Mouse (Mus musculus): ENCODE measurements around the gene AB124611.
"Not testable (repeated sequence)": the region's sequence is repeated elsewhere in the genome, so short reads cannot be mapped to it uniquely, and the experiment has no call there.

The AB124611 gene

DNA sequence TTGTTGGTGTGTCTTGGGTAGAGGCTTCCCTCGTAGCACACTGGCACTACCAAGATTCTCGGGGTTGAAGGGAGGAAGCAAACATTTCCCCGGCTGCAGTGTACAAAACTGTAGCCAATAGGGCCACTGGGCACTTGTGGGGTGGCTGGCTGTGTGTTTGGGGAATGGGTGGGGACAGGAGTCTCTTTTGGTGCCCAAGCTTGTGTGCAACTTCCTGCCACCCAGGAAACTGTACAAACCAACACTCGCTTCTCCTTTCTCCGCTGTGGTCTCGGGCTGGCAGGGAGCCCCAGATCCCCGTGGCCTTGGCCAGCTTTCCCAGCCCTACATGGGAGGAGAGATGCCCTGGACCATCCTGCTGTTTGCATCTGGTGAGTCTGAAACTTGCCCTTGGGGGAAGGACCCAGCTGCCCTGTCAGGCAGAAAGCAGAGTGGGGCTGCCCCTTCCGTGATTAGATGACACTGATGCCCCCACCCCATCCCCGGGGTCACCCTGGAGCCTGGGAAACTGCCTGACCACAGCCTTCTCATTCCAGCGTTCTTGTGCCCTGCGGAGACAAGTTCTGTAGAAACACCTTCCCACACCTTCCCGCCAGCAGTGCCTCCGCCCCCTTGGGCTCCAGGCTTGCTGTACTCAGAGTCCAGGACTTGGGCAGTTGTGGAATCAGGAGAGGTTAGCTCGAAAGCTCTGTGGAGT lies at the start of gene AB124611:
TSS of gene AB124611 (plus strand) at position 240 of the 697 bp plus-strand sequence.
- no peak for DNase-seq (ENCODE audit: low spot score in 2 of 2)

GRCm38 (mm10) chr9:21477707-21478106 lies 48.3 kb upstream of the AB124611 start:
- no peak for DNase-seq (ENCODE audit: low spot score in 2 of 2)

DNA sequence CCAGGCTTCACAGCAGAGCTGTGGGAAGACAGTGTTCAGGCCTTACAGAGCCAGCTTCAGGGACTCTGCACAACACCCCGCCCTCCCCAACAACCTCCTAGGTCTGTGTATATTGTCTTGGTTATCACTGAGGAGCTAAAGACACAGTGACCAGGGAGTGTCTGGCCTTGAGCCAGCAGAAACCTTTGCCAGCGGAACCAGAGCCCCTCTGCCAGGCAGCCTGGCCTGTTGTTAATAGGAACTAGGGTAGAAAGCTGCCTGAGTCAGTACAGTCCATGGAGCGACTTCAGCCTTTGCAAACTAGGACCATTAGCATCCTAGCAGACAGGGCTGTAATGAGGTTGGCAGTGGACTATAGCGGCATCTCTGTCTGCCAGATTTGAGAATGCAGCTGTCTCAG lies 41.9 kb upstream of the AB124611 start:
- DNase-seq (ENCODE audit: low spot score in 2 of 2): no peak

DNA sequence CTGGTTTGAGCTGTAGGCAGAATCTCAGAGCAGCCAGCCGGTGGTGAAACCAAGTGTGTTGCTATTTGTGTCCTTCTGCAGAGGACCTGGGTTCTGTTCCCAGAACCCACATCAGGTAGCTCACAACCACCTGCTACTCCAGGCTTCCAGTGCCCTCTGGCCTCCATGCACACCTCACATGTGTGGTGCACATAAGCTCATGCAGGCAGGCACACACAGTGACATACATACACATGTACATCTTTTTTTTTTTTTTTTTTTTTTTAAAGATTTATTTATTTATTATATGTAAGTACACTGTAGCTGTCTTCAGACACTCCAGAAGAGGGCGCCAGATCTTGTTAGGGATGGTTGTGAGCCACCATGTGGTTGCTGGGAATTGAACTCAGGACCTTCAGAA lies 37.7 kb upstream of the AB124611 start:
- not testable (repeated sequence) for DNase-seq (ENCODE audit: low spot score in 2 of 2)

DNA sequence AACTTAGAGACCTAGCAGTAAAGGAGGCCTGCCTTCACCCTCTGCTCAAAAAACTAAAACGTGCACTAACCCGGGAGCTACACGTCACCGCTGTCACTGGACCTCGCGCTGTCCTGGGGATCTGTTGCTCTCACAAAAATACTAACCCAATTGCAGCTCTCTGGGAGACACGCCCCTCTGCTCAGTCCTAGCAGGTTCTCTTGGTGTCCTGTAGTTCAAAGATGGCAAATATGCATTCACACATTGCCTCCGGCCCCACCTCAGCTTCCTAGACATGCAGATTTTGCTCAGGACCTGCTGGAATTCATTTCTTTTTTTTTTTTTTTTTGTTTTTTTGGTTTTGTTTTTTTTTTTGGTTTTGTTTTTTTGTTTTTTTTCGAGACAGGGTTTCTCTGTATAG lies 35.3 kb upstream of the AB124611 start:
- no peak for DNase-seq (ENCODE audit: low spot score in 2 of 2)

DNA sequence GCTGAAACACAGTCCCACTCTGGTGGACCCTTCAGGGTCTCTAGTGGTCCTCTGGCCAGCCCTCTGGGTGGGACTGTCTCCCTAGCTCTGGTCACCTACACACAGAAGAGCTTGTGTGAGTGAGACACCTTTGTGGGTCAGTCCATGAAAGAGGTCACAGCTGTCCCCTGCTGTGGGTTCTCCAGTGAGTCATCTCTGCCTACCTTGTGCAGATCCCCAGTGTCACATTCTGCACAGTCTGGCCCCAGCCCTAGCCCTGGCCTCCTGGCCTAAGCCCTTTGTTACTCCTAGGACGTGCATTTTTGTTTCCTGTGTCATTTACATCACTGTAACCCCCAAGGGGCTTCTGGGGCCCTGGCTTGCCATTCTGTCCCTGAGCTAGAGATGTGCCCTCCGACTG lies 32.1 kb upstream of the AB124611 start:
- no peak for DNase-seq (ENCODE audit: low spot score in 2 of 2)

DNA sequence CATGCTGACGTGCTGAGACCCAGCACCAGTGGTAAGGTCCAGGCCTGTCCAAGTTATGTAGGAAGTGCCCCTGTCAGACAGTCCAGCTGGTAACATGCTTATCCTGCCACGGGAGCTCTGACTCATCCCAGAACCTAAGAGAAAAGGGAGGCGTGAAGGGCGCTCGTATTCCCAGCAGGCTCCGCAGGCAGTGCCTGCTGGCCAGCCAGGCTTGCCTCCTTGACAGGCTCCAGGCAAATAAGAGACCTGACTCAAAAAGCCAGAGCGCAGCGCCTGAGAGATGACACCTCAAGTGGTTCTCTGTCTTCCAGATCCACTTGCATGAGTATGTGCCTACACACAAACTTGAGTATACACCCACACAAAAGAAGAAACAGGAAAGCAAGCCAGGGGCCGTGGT lies 31.2 kb upstream of the AB124611 start:
- DNase-seq (ENCODE audit: low spot score in 2 of 2): peak; percentile 36 to 52

- DNase-seq (ENCODE audit: low spot score in 2 of 2): no peak
Measured at GRCm38 (mm10) chr9:21496308-21497049, 29.5 kb upstream of the AB124611 start.

GRCm38 (mm10) chr9:21497050-21497542 lies 28.9 kb upstream of the AB124611 start:
- no peak for DNase-seq (ENCODE audit: low spot score in 2 of 2)

- no peak for DNase-seq (ENCODE audit: low spot score in 2 of 2)
Measured at GRCm38 (mm10) chr9:21497664-21498063, 28.3 kb upstream of the AB124611 start.

- no peak for DNase-seq (ENCODE audit: low spot score in 2 of 2)
Measured at GRCm38 (mm10) chr9:21498284-21498902, 27.6 kb upstream of the AB124611 start.

- DNase-seq (ENCODE audit: low spot score in 2 of 2): no peak
Measured at GRCm38 (mm10) chr9:21503352-21503751, 22.6 kb upstream of the AB124611 start.

- DNase-seq (ENCODE audit: low spot score in 2 of 2): no peak
Measured at GRCm38 (mm10) chr9:21505767-21506166, 20.2 kb upstream of the AB124611 start.

GRCm38 (mm10) chr9:21507753-21508430 lies 18.1 kb upstream of the AB124611 start:
- DNase-seq (ENCODE audit: low spot score in 2 of 2): no peak

GRCm38 (mm10) chr9:21508871-21509404 lies 17.0 kb upstream of the AB124611 start:
- DNase-seq (ENCODE audit: low spot score in 2 of 2): no peak

DNA sequence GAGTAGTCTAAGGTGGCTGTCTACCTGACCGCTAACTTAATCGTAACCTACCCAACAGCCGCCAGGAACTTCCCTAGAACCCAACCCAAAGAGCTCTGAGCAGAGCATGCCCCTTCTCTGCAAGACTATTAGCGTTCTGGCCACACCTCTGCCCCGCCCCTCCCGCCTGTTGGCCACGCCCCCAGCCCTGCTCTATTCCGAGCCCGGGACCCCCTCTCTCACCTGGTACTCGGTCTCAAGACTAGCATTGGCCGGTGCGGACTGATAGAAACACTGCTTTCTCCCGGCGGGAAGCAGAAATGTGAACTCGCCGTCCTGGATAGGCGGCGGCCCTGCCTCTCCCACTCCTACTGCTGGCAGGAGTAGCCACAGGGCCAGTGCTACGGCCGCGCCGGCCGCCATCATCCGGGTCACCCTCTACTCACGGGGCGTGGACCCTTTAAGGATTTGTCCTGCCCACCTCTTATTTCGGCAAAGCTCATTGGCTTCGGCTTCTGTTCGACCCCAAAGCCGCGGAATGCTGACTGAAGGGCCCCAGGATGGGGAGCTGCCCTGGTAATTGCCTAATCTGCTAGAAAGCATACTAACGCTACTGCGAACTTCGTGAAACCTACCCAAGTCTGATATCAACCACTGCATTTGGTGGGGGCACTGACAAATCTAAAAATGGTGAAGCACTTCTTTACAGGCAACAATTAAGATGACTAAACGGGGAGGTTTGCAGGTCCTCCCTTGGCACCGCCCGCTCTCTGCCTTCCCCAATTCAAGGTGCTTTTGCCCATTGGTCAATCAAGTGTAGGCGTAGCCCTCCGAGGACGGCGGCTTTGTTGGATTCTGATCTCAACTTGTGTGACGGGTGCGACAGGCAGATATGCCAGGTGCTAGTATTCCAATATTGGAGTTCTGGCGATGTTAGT lies 15.9 kb upstream of the AB124611 start, which contains the start of gene Tmed1:
TSS of gene Tmed1 (minus strand) at position 481 of the 917 bp plus-strand sequence.
- DNase-seq (ENCODE audit: low spot score in 2 of 2): peak; percentile 94 to 96

GRCm38 (mm10) chr9:21510689-21511015 lies 15.3 kb upstream of the AB124611 start:
- no peak for DNase-seq (ENCODE audit: low spot score in 2 of 2)

- DNase-seq (ENCODE audit: low spot score in 2 of 2): no peak
Measured at GRCm38 (mm10) chr9:21511052-21511451, 14.9 kb upstream of the AB124611 start.

DNA sequence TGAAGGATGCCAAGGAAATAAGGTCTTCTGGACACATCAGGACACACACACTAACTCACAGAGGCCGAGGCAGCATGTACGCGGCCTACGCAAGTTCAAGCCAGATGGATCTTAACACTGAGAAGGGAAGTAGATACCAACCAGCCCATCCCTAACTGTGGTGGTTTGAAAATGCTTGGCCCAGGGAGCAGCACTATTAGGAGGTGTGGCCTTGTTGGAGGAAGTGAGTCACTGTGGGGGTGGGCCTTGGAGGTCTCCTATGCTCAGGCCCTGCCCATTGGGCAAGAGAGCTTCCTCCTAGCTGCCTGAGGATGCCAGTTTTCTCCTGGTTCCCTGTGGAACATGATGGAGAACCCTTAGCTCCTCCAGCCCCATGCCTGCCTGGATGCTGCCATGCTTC lies 12.5 kb upstream of the AB124611 start:
- no peak for DNase-seq (ENCODE audit: low spot score in 2 of 2)

DNA sequence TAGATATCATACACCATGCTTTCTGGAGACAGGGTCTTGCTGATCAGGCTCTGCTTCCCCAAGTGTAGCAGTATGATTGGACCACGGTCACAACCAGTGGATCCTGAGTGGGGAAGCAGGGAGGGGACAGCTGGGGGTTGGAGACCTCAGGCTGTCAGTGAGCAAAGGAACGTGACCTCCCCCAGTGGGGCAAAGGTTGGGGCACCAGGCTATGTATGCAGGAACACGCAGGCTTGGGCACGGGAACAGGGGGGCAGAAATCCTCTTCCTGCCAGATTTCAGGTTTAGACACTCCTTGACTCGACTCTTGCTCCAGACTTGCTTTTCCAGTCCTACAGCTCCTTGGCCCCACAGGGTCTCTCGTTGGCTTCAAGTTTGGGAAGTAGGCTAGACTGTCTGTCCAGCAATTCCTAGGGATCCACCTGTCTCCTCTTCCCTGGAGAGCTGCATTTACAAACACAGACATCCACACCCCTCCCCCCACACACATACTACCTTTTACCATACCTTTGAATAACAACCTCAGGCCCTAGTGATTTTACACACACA lies 8.0 kb upstream of the AB124611 start:
- DNase-seq (ENCODE audit: low spot score in 2 of 2): no peak
